Mouse (Mus musculus) myocyte (in vitro differentiated cells): ENCODE measurements around the gene Polr1e. TPM values are rescaled to one million over a fixed set of nuclear protein-coding genes. Genes with fewer than 3 reads are reported as not detected.

Source experiments
- H3K27me3 ChIP-seq: one replicate; pipeline ENCODE4 v1.6.1; 2011; ENCODE audit not compliant: control insufficient read depth, insufficient read depth, insufficient read length
- H3K36me3 ChIP-seq: one replicate; pipeline ENCODE4 v1.6.1; 2011; ENCODE audit not compliant: control insufficient read depth, insufficient read depth
- H3K4me2 ChIP-seq: one replicate; pipeline ENCODE4 v1.6.1; 2011; ENCODE audit warnings: low read depth, control low read depth
- H3K4me3 ChIP-seq: one replicate; pipeline ENCODE4 v1.5.1; 2011; ENCODE audit warnings: mild to moderate bottlenecking, control low read depth, moderate library complexity
- H3K79me2 ChIP-seq: one replicate; pipeline ENCODE4 v1.6.1; 2011; ENCODE audit not compliant: control insufficient read depth, insufficient read depth
- H3ac ChIP-seq: one replicate; pipeline ENCODE4 v1.6.1; 2011; ENCODE audit not compliant: control insufficient read depth, insufficient read length
- CEBPB ChIP-seq: IDR thresholded peaks from 2 replicates; pipeline ENCODE4 v1.6.1; 2011; ENCODE audit warnings: mild to moderate bottlenecking, moderate library complexity; ENCODE audit not compliant: poor library complexity, insufficient read depth, severe bottlenecking
- E2F4 ChIP-seq: IDR thresholded peaks from one replicate; pipeline ENCODE4 v1.6.1; 2011; ENCODE audit warnings: mild to moderate bottlenecking, control low read depth, moderate library complexity; ENCODE audit not compliant: insufficient read depth
- MAX ChIP-seq: IDR thresholded peaks from one replicate; pipeline ENCODE4 v1.6.1; 2011; ENCODE audit warnings: low read depth, mild to moderate bottlenecking, control low read depth
- MYOD1 ChIP-seq, 3 experiments: IDR thresholded peaks; one replicate each; pipeline ENCODE4 v1.6.1; 2011; ENCODE audit warnings: control low read depth in 2 of 3, low read depth in 2 of 3, mild to moderate bottlenecking in 2 of 3, moderate library complexity in 1 of 3; ENCODE audit not compliant: insufficient read length in 2 of 3, control insufficient read depth in 1 of 3
- MYOG ChIP-seq, 3 experiments: IDR thresholded peaks; one replicate each; pipeline ENCODE4 v1.6.1; 2011; ENCODE audit warnings: control low read depth in 2 of 3, low read depth in 2 of 3, mild to moderate bottlenecking in 2 of 3; ENCODE audit not compliant: insufficient read length in 2 of 3, control insufficient read depth in 1 of 3, insufficient read depth in 1 of 3
- POLR2A ChIP-seq: IDR thresholded peaks from one replicate; pipeline ENCODE4 v1.6.1; 2011; ENCODE audit warnings: low read depth, mild to moderate bottlenecking, control low read depth, moderate library complexity; ENCODE audit not compliant: insufficient read length
- POLR2AphosphoS2 ChIP-seq: IDR thresholded peaks from one replicate; pipeline ENCODE4 v1.6.1; 2011; ENCODE audit warnings: low read depth, control low read depth; ENCODE audit not compliant: insufficient read length
- REST ChIP-seq: IDR thresholded peaks from one replicate; pipeline ENCODE4 v1.6.1; 2011; ENCODE audit warnings: mild to moderate bottlenecking, control low read depth, moderate library complexity; ENCODE audit not compliant: insufficient read depth, insufficient read length
- SRF ChIP-seq: IDR thresholded peaks from one replicate; pipeline ENCODE4 v1.6.1; 2011; ENCODE audit warnings: low read depth; ENCODE audit not compliant: control insufficient read depth, insufficient read length
- TCF12 ChIP-seq: IDR thresholded peaks from one replicate; pipeline ENCODE4 v1.6.1; 2011; ENCODE audit warnings: mild to moderate bottlenecking, control low read depth; ENCODE audit not compliant: poor library complexity, insufficient read depth, severe bottlenecking
- TCF3 ChIP-seq: IDR thresholded peaks from one replicate; pipeline ENCODE4 v1.6.1; 2011; ENCODE audit warnings: low read depth, control low read depth; ENCODE audit not compliant: insufficient read length
- USF1 ChIP-seq: IDR thresholded peaks from one replicate; pipeline ENCODE4 v1.6.1; 2011; ENCODE audit warnings: low read depth, mild to moderate bottlenecking, control low read depth, moderate library complexity
- polyA plus RNA-seq: library from polyadenylated mRNA; unstranded; fragments of >200 nt; fragmentation: generic; extraction: Trizol; gene quantifications from one replicate; pipeline ENCODE4 v1.2.1, GENCODE M21; 2012; ENCODE audit warnings: missing spikeins

Gene Polr1e
- polyA plus RNA-seq, 1 experiment: 18.8 TPM

DNA sequence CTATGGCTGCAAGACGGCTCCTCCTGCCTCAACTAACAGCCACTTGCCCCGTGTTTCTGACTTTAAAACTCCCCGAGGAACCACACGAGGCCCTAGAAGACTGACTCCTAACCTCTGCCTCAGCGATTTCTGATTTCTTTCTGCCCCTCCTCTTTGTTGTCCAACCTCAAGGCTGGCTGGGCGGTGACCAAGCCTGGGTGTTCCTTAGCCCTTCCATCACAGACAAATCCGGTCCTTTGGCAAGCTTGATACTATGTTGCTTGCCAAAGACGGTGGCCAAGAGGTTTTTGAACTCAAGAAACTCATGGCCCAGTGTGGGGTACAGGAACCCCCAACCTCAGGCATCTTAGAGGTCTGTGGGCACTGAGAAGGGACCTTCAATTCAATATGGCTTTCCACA, 44.1 kb upstream of the Polr1e start:
- no peaks in the 10 kb centered on the region for H3K36me3 ChIP-seq
- H3K4me3 ChIP-seq: no peak overlapping the region
- H3K27me3 ChIP-seq: no peaks in the 10 kb centered on the region
- H3K4me2 ChIP-seq: no peak overlapping the region
- TF ChIP-seq MYOD1 (IDR thresholded peaks at IDR 0.05; ENCODE audit: control insufficient read depth in 1 of 3, insufficient read length in 2 of 3, low read depth in 2 of 3) (no peak), TCF12 (no peak), SRF (no peak), POLR2A (no peak), CEBPB (no peak), E2F4 (no peak), REST (no peak)
- H3K79me2 ChIP-seq: no peaks in the 10 kb centered on the region
- no peak overlapping the region for H3ac ChIP-seq

DNA sequence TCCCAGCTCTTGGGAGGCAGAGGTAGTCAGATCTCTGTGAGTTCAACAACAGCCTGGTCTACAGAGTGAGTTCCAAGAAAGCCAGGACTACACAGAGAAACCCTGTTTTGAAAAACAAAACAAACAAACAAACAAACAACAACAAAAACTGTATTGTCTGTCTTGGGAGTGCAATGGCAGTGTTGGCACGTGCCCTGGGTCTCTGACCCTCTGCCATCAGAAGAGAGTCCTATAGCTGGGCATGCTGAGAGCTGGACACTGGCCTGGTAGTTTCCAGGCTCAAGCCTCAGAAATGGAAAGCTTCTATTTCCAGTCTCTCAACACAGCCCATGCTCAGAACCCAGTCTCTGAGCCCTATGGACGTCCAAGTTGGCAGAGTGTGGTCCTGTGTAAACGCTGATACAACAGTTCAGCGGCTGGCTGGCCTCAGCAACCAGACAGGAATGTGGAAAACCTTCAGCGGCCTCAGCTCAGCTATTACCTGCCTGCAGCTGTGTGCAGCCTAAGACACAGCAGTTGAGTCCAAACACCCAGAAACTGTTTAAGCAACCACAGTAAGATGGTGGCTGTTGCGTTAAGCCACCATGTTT, 42.3 kb upstream of the Polr1e start:
- H3K4me2 ChIP-seq: no peak overlapping the region
- no peaks in the 10 kb centered on the region for H3K36me3 ChIP-seq
- H3K4me3 ChIP-seq: no peak overlapping the region

GRCm38 (mm10) chr4:44976921-44977710, 41.3 kb upstream of the Polr1e start:
- no peak overlapping the region for H3K4me3 ChIP-seq
- no peak for TF ChIP-seq MYOG (IDR thresholded peaks at IDR 0.05; ENCODE audit: control insufficient read depth in 1 of 3, insufficient read depth in 1 of 3, insufficient read length in 2 of 3, low read depth in 2 of 3)
- no peak for TF ChIP-seq MYOD1 (IDR thresholded peaks at IDR 0.05; ENCODE audit: control insufficient read depth in 1 of 3, insufficient read length in 2 of 3, low read depth in 2 of 3)
- no peak for TF ChIP-seq TCF12
- no peak for TF ChIP-seq POLR2A
- no peak for TF ChIP-seq TCF3
- no peak for TF ChIP-seq E2F4
- TF ChIP-seq USF1: no peak
- no peak for TF ChIP-seq REST
- H3ac ChIP-seq: no peak overlapping the region
- H3K27me3 ChIP-seq: no peaks in the 10 kb centered on the region
- H3K36me3 ChIP-seq: no peaks in the 10 kb centered on the region
- no peaks in the 10 kb centered on the region for H3K79me2 ChIP-seq
- no peak overlapping the region for H3K4me2 ChIP-seq

More for the DNA sequence above, 42.3 kb upstream of the Polr1e start:
- H3K27me3 ChIP-seq: no peaks in the 10 kb centered on the region
- H3ac ChIP-seq: no peak overlapping the region
- H3K79me2 ChIP-seq: no peaks in the 10 kb centered on the region
- TF ChIP-seq USF1 (no peak), TCF12 (no peak), REST (no peak), E2F4 (no peak), MAX (no peak), POLR2AphosphoS2 (no peak), CEBPB (no peak), MYOG (IDR thresholded peaks at IDR 0.05; ENCODE audit: control insufficient read depth in 1 of 3, insufficient read depth in 1 of 3, insufficient read length in 2 of 3, low read depth in 2 of 3) (no peak), MYOD1 (IDR thresholded peaks at IDR 0.05; ENCODE audit: control insufficient read depth in 1 of 3, insufficient read length in 2 of 3, low read depth in 2 of 3) (no peak), TCF3 (no peak)

DNA sequence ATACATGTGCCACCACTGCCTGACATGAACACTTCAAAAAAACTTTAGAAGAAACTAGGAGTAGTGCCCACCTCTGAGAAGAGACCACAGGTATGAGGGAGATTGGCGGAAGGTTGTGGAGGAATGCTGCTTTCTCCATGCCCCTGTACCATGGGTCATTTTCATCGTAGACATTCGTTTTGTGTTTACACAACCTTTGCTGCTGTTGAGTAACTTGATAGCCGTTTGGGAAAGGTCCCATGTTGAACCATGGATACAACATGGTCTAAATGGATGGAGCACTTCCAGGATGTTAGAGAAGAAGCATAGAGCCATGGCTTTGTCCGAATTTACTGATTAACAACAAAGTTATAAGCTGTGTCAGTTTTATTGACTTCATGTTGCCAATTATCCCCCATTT, 40.2 kb upstream of the Polr1e start:
- H3K79me2 ChIP-seq: no peaks in the 10 kb centered on the region
- H3K36me3 ChIP-seq: no peaks in the 10 kb centered on the region
- H3K4me3 ChIP-seq: no peak overlapping the region
- TF ChIP-seq SRF: no peak
- no peak for TF ChIP-seq CEBPB
- TF ChIP-seq MAX: no peak
- TF ChIP-seq POLR2AphosphoS2: no peak
- TF ChIP-seq TCF12: no peak
- no peak for TF ChIP-seq REST
- no peak overlapping the region for H3ac ChIP-seq
- no peak overlapping the region for H3K4me2 ChIP-seq
- no peaks in the 10 kb centered on the region for H3K27me3 ChIP-seq

GRCm38 (mm10) chr4:44979794-44980338, 38.5 kb upstream of the Polr1e start:
- Histone ChIP-seq H3ac (no peak overlapping the region), H3K79me2 (no peaks in the 10 kb centered on the region), H3K36me3 (no peaks in the 10 kb centered on the region), H3K4me2 (no peak overlapping the region), H3K27me3 (no peaks in the 10 kb centered on the region), H3K4me3 (no peak overlapping the region)
- TF ChIP-seq TCF3 (no peak), REST (no peak), CEBPB (no peak), TCF12 (no peak), MAX (no peak), E2F4 (no peak), POLR2A (no peak), POLR2AphosphoS2 (no peak), MYOG (IDR thresholded peaks at IDR 0.05; ENCODE audit: control insufficient read depth in 1 of 3, insufficient read depth in 1 of 3, insufficient read length in 2 of 3, low read depth in 2 of 3) (no peak), MYOD1 (IDR thresholded peaks at IDR 0.05; ENCODE audit: control insufficient read depth in 1 of 3, insufficient read length in 2 of 3, low read depth in 2 of 3) (no peak)
